Comparison of ENCODE assay signal across 8 mouse cellular contexts in genomic region chr16:93832451-93833276, GRCm38 (mm10). TPM values are rescaled to one million over a fixed set of nuclear protein-coding genes. Genes with fewer than 3 reads are reported as not detected.
DNase-seq lines count a peak whose midpoint lies in the region; ATAC-seq and TF ChIP-seq lines count a peak whose summit lies in the region.

No protein-coding gene starts in this region.

- H3K9ac ChIP-seq in forebrain, embryonic 14.5 days (ENCODE audit: low read length) = peak overlapping the region; percentile 97
- H3K9ac ChIP-seq in hindbrain, postnatal 0 days (replicated peaks; ENCODE audit: low read length) = peak overlapping the region; percentile 98
- peak overlapping the region; percentile 98 for H3K9ac ChIP-seq in limb, embryonic 15.5 days
- peak overlapping the region; percentile 92 for H3K9ac ChIP-seq in midbrain, embryonic 14.5 days (replicated peaks; ENCODE audit: low read length)
- peak overlapping the region; percentile 97 for H3K9ac ChIP-seq in stomach, embryonic 15.5 days

- peak; percentile 32 for DNase-seq in right cerebral cortex, adult 18-20 months
- DNase-seq in right cerebral cortex, postnatal 25 days = no peak
- DNase-seq in forebrain, embryonic 14.5 days (ENCODE audit: low spot score) = peak; percentile 51
- DNase-seq in hindbrain, postnatal 0 days (ENCODE audit: low spot score) = peak; percentile 57
- peak; percentile 62 for DNase-seq in midbrain, embryonic 14.5 days

- no peaks in the 10 kb centered on the region for H3K9me3 ChIP-seq in forebrain, embryonic 14.5 days (replicated peaks; ENCODE audit: control insufficient read depth, low read length)
- H3K9me3 ChIP-seq in hindbrain, postnatal 0 days (ENCODE audit: low read length) = no peaks in the 10 kb centered on the region
- no peaks in the 10 kb centered on the region for H3K9me3 ChIP-seq in limb, embryonic 15.5 days
- H3K9me3 ChIP-seq in midbrain, embryonic 14.5 days (ENCODE audit: control insufficient read depth, low read length) = no peaks in the 10 kb centered on the region
- no peaks in the 10 kb centered on the region for H3K9me3 ChIP-seq in stomach, embryonic 15.5 days

- H3K36me3 ChIP-seq in forebrain, embryonic 14.5 days (ENCODE audit: control insufficient read depth, insufficient read depth, low read length) = no peaks in the 10 kb centered on the region
- no peaks in the 10 kb centered on the region for H3K36me3 ChIP-seq in hindbrain, postnatal 0 days (ENCODE audit: insufficient read depth, low read length)
- H3K36me3 ChIP-seq in limb, embryonic 15.5 days = no peaks in the 10 kb centered on the region
- H3K36me3 ChIP-seq in midbrain, embryonic 14.5 days (ENCODE audit: control insufficient read depth, insufficient read depth, low read length) = no peaks in the 10 kb centered on the region
- H3K36me3 ChIP-seq in stomach, embryonic 15.5 days = no peaks in the 10 kb centered on the region

- H3K4me2 ChIP-seq in forebrain, embryonic 14.5 days (ENCODE audit: low read length) = peak overlapping the region; percentile 68
- H3K4me2 ChIP-seq in hindbrain, postnatal 0 days (ENCODE audit: low read depth, low read length) = peak overlapping the region; percentile 92
- H3K4me2 ChIP-seq in limb, embryonic 15.5 days = peak overlapping the region; percentile 69
- peak overlapping the region; percentile 86 for H3K4me2 ChIP-seq in midbrain, embryonic 14.5 days (ENCODE audit: low read length)
- peak overlapping the region; percentile 82 for H3K4me2 ChIP-seq in stomach, embryonic 15.5 days

- WGBS in forebrain, embryonic 14.5 days = under 1% methylated on average over 50 of the region's 69 CpGs
- 1% methylated on average over 49 of the region's 69 CpGs for WGBS in hindbrain, postnatal 0 days
- under 1% methylated on average over 58 of the region's 69 CpGs for WGBS in limb, embryonic 15.5 days
- under 1% methylated on average over 65 of the region's 69 CpGs for WGBS in midbrain, embryonic 14.5 days
- WGBS in stomach, embryonic 15.5 days = under 1% methylated on average over 49 of the region's 69 CpGs

- H3K27me3 ChIP-seq in forebrain, embryonic 14.5 days (replicated peaks; ENCODE audit: control insufficient read depth, insufficient read depth, low read length) = no peaks in the 10 kb centered on the region
- H3K27me3 ChIP-seq in hindbrain, postnatal 0 days (ENCODE audit: insufficient read depth, low read length) = no peaks in the 10 kb centered on the region
- no peaks in the 10 kb centered on the region for H3K27me3 ChIP-seq in limb, embryonic 15.5 days
- H3K27me3 ChIP-seq in midbrain, embryonic 14.5 days (ENCODE audit: control insufficient read depth, insufficient read depth, low read length) = no peaks in the 10 kb centered on the region
- no peaks in the 10 kb centered on the region for H3K27me3 ChIP-seq in stomach, embryonic 15.5 days (replicated peaks)

- no peak for TF ChIP-seq POLR2A in bone marrow macrophage, adult 2 months (IDR thresholded peaks at IDR 0.05; ENCODE audit: borderline replicate concordance, low read depth, low read length)

- peak overlapping the region; percentile 92 for H3K4me3 ChIP-seq in bone marrow macrophage, adult 2 months (ENCODE audit: insufficient read depth, low read length)
- peak overlapping the region; percentile 99 for H3K4me3 ChIP-seq in forebrain, embryonic 14.5 days (ENCODE audit: low read depth, low read length)
- peak overlapping the region; percentile 77 for H3K4me3 ChIP-seq in hindbrain, postnatal 0 days (ENCODE audit: low read length)
- H3K4me3 ChIP-seq in limb, embryonic 15.5 days = peak overlapping the region; percentile 92
- peak overlapping the region; percentile 99 for H3K4me3 ChIP-seq in midbrain, embryonic 14.5 days (replicated peaks; ENCODE audit: low read depth, low read length)
- peak overlapping the region; percentile 96 for H3K4me3 ChIP-seq in stomach, embryonic 15.5 days (replicated peaks)

- ATAC-seq in forebrain, embryonic 14.5 days = peak; percentile 67
- no peak for ATAC-seq in hindbrain, postnatal 0 days
- ATAC-seq in limb, embryonic 15.5 days (ENCODE audit: insufficient number of reproducible peaks, low FRiP score, low TSS enrichment, low read depth) = peak; percentile 45; the same call in 1 of the 2 replicates
- ATAC-seq in midbrain, embryonic 14.5 days (ENCODE audit: low FRiP score, low TSS enrichment) = peak; percentile 79; the same call in 1 of the 2 replicates
- peak; percentile 57; the same call in 1 of the 2 replicates for ATAC-seq in stomach, embryonic 15.5 days (ENCODE audit: insufficient read depth, low FRiP score, low read depth)

- TF ChIP-seq CTCF in bone marrow macrophage, adult 2 months (IDR thresholded peaks at IDR 0.05; ENCODE audit: low read depth, low read length) = no peak
- TF ChIP-seq CTCF in hindbrain, postnatal 0 days (IDR thresholded peaks at IDR 0.05; ENCODE audit: low read depth) = no peak

- H3K4me1 ChIP-seq in bone marrow macrophage, adult 2 months (ENCODE audit: control insufficient read depth, insufficient read depth, low read length) = peaks cover 31% of the 10 kb centered on the region
- peaks cover 11% of the 10 kb centered on the region; the same call in 1 of the 2 replicates for H3K4me1 ChIP-seq in forebrain, embryonic 14.5 days (ENCODE audit: control insufficient read depth, insufficient read depth, low read length)
- H3K4me1 ChIP-seq in hindbrain, postnatal 0 days (ENCODE audit: insufficient read depth, low read length) = 0 out of 2 replicates have a peak, but pooled peaks cover 7% of the 10 kb centered on the region
- peaks cover 13% of the 10 kb centered on the region for H3K4me1 ChIP-seq in limb, embryonic 15.5 days
- H3K4me1 ChIP-seq in midbrain, embryonic 14.5 days (ENCODE audit: control insufficient read depth, insufficient read depth, low read length) = peaks cover 10% of the 10 kb centered on the region; the same call in 1 of the 2 replicates
- peaks cover 18% of the 10 kb centered on the region for H3K4me1 ChIP-seq in stomach, embryonic 15.5 days

- peak overlapping the region; percentile 93 for H3K27ac ChIP-seq in bone marrow macrophage, adult 2 months (ENCODE audit: insufficient read depth, low read depth, low read length)
- peak overlapping the region; percentile 96 for H3K27ac ChIP-seq in forebrain, embryonic 14.5 days (ENCODE audit: low read depth, low read length)
- H3K27ac ChIP-seq in hindbrain, postnatal 0 days = peak overlapping the region; percentile 97
- peak overlapping the region; percentile 96 for H3K27ac ChIP-seq in limb, embryonic 15.5 days
- H3K27ac ChIP-seq in midbrain, embryonic 14.5 days (replicated peaks; ENCODE audit: low read depth, low read length) = peak overlapping the region; percentile 96
- H3K27ac ChIP-seq in stomach, embryonic 15.5 days = peak overlapping the region; percentile 97

RNA-seq across cellular contexts. Expression of gene Morc3, which starts 0.7 kb away (rescaled TPM):
- 87.4 and 88.3 TPM in 2 replicates for polyA plus RNA-seq in bone marrow macrophage, adult 2 months (2012; ENCODE audit: insufficient read depth, insufficient read length, missing spikeins)
- 32.1 and 36.1 TPM in 2 replicates for polyA plus RNA-seq in forebrain, embryonic 14.5 days (2014; fragmentation: Nextera tagmentation; extraction: Ambion mirVana)
- total RNA-seq in hindbrain, postnatal 0 days (2014; rRNA removed) = 19.2 and 25.2 TPM in 2 replicates
- polyA plus RNA-seq in hindbrain, postnatal 0 days (2015; fragmentation: Nextera tagmentation; extraction: Ambion mirVana) = 22.2 and 24.1 TPM in 2 replicates
- 28.2 and 31.6 TPM in 2 replicates for polyA plus RNA-seq in limb, embryonic 15.5 days (2015; fragmentation: Nextera tagmentation; extraction: Ambion mirVana)
- 36.6 and 37.1 TPM in 2 replicates for polyA plus RNA-seq in midbrain, embryonic 14.5 days (2014; fragmentation: Nextera tagmentation; extraction: Ambion mirVana)
- polyA plus RNA-seq in stomach, embryonic 15.5 days (2015; fragmentation: Nextera tagmentation; extraction: Ambion mirVana) = 34.5 and 41.0 TPM in 2 replicates

RNA-seq across cellular contexts. Expression of gene Chaf1b, which starts 51.0 kb away (rescaled TPM):
- 9.0 and 10.3 TPM in 2 replicates for polyA plus RNA-seq in bone marrow macrophage, adult 2 months (2012; ENCODE audit: insufficient read depth, insufficient read length, missing spikeins)
- 44.0 and 56.4 TPM in 2 replicates for polyA plus RNA-seq in forebrain, embryonic 14.5 days (2014; fragmentation: Nextera tagmentation; extraction: Ambion mirVana)
- total RNA-seq in hindbrain, postnatal 0 days (2014; rRNA removed) = 9.3 and 11.4 TPM in 2 replicates
- 18.7 and 20.2 TPM in 2 replicates for polyA plus RNA-seq in hindbrain, postnatal 0 days (2015; fragmentation: Nextera tagmentation; extraction: Ambion mirVana)
- polyA plus RNA-seq in limb, embryonic 15.5 days (2015; fragmentation: Nextera tagmentation; extraction: Ambion mirVana) = 55.7 and 56.7 TPM in 2 replicates
- polyA plus RNA-seq in midbrain, embryonic 14.5 days (2014; fragmentation: Nextera tagmentation; extraction: Ambion mirVana) = 17.3 and 22.1 TPM in 2 replicates
- polyA plus RNA-seq in stomach, embryonic 15.5 days (2015; fragmentation: Nextera tagmentation; extraction: Ambion mirVana) = 53.8 and 57.0 TPM in 2 replicates
